Mouse (Mus musculus): ENCODE measurements around the gene Tmem92.
"Not testable (repeated sequence)": the region's sequence is repeated elsewhere in the genome, so short reads cannot be mapped to it uniquely, and the experiment has no call there.

Gene Tmem92

GRCm38 (mm10) chr11:94782603-94783002 is at the start of gene Tmem92:
TSS of gene Tmem92 (minus strand) at chr11:94782703.
- in situ Hi-C loops (cut with MboI, MseI) = no loop called here

DNA sequence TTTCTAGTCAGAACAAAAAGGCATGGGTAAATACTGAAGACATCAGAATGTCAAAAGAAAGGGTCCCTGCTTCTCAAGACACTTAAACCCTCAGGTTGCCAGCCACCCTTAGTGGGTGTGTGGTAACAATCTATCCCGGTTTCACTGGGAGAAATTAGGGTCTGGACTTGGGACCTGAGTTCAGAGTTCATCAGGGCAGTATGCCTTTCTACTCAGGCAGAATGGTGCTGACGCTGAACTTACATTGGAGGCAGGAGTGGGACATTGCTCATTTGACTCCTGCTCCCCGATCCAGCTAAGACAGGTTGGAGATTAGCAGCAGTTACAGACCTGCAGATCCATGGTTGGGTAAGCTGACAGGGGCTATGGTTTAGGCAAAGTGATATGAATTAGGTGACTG is 46.5 kb upstream of the Tmem92 start:
- in situ Hi-C loops (cut with MboI, MseI) = loop anchor here in 1 of 2 experiments (10.0 kb wide), 1 partner anchor 926 kb away; no protein-coding TSS in a partner anchor

- in situ Hi-C loops (cut with MboI, MseI) = not testable (repeated sequence)
Observed at GRCm38 (mm10) chr11:94819427-94819826, 36.9 kb upstream of the Tmem92 start.

DNA sequence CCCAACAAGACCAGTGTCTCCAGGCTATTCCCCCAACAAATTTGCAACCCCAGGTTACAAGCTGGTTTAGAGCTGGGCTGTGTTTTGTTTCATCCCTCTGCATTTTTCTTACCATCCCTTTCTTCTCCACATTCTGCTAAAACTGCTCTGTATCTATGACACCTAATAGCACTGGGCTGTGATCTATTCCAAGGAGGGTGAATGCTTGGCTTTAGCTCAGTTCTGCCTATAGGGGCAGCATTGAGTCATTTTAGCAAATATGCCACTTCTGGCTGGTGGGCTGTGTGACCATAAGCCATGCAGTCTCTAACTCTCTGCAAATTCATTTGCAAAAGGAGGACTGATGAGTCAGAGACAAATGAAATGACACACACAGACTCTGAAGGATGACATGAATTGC is 36.4 kb upstream of the Tmem92 start:
- in situ Hi-C loops (cut with MboI, MseI) = not testable (repeated sequence)

DNA sequence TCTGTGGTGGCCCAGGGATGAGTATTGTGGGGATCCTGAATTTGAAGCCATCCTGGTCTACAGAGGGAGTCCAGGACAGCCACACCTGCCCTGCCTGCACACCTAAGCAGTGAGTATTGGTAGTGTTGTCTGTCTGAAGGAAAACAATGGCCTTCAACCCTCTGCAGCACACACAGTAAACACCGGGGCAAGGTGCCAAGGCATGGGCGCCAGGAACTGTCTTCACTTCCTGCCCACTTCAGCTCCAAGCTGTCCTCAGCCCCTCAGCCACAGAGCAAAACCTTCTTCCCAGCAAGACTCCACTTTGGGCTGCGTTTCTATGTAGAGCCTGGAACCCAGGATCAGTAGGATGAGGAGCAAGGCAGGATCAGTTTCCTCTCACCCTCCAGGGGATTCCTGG is 29.0 kb upstream of the Tmem92 start:
- in situ Hi-C loops (cut with MboI, MseI) = not testable (repeated sequence)

DNA sequence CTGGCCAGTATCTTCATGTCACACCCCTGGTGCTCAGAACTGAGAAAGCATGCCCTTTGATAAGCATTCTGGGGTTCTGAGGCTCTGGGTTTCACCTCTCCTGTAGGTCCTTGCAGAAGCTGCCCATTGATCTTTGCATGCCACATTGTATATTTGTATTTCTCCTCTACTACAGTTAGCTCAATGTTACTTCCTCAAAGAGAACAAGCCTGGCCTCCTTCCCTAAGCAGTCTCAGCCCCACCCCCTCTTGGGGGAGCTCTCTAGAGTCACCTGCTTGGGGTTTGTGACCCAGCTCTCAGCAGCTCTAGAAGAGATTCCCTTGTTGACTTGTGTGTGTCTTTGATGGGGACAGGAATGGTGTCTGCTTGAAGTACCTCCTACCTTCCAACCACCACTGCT is 9.2 kb upstream of the Tmem92 start:
- in situ Hi-C loops (cut with MboI, MseI) = no loop called here

GRCm38 (mm10) chr11:94785247-94785646 is 2.7 kb upstream of the Tmem92 start:
- in situ Hi-C loops (cut with MboI, MseI) = no loop called here

DNA sequence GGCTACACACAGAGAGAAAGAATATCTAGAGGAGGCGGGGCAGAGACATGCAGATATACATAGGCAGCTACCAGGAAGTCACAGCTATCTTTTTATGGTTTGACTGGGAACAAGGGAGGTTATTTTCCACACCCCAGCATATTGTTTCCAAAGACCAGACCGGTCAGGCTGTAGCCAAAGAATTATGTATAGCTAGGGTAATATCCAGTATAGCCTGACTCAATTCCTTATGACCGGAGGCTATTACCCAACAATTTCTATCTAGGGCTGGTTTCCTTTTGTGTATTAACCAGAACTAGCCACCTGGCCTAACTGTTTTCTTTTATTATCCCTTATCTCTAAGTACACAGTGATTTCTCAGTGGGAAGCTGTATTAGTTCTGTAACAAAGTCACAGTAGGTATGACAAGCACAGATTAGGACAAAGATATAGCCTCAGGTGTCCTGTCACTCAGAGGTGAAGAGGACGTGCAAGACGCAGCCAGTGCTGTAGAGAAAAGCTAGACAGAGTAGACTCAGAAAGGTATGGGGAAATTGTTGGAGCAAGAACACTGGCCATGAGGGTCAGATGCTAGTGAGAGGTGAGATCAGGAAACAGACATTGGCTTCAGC is 7.5 kb downstream of the Tmem92 start:
- in situ Hi-C loops (cut with MboI, MseI) = no loop called here

- in situ Hi-C loops (cut with MboI, MseI) = no loop called here
Observed at GRCm38 (mm10) chr11:94773851-94774250, 8.7 kb downstream of the Tmem92 start.

GRCm38 (mm10) chr11:94772363-94773055 is 10.0 kb downstream of the Tmem92 start:
- in situ Hi-C loops (cut with MboI, MseI) = no loop called here

DNA sequence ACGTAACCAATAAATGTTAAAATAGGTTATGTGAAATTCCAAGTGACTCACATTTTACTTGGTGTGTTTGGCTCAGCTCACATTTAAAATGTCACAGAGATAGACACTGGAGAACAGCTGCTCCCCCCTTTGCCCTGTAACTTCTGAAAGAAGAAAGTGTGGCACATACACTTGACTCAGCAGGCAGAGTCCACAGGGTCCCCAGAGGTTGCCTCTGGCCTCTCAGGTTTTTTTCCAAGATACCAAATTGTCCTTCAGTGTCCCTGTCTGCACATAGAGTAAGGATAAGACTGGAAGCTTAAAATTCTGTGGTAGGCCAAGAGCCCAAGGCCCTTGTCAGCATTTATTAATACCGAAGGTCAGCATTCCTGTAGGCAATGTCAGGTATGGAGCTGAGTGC is 15.3 kb downstream of the Tmem92 start:
- in situ Hi-C loops (cut with MboI, MseI) = no loop called here

GRCm38 (mm10) chr11:94762775-94763174 is 19.7 kb downstream of the Tmem92 start:
- in situ Hi-C loops (cut with MboI, MseI) = no loop called here

DNA sequence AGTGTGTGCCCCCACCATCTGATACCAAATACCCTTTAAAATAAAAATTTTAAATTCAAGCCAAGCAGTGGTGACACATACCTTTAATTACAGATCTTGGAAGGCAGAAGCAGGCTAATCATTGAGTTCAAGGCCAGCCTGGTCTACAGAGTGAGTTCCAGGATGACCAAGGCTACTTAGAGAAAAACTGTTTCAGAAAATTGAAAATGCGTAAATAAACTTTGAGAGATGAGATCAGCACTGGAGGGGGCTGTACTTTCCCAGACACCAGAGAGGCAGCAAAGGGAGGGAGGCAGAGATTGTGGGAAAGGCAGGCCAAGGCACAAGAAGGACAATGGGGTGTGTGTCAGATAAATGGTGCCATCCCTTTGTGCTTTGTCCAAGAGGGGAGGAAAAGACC is 20.2 kb downstream of the Tmem92 start:
- in situ Hi-C loops (cut with MboI, MseI) = no loop called here

DNA sequence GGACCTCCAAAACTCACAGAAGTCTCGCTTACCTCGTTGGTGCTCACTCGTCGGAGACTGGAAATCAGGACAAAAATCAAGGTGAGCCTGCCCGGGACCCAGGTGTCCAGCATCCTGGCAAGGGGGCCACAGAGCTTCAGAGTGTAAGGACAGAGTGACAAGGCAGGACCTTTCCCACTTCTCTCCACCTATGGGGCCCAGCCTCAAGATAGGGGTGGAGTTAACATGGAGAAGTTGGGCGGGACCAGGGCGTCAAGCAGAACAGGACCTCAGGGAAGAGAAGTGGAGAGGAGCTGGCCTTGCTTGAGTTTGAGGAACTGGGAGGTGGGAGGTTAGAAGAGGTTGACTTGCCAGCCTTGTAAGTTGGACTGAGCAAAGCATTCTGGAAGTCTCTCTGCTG is 21.7 kb downstream of the Tmem92 start:
- in situ Hi-C loops (cut with MboI, MseI) = no loop called here

- in situ Hi-C loops (cut with MboI, MseI) = no loop called here
Observed at GRCm38 (mm10) chr11:94760364-94760763, 22.1 kb downstream of the Tmem92 start.

- in situ Hi-C loops (cut with MboI, MseI) = no loop called here
Observed at GRCm38 (mm10) chr11:94759916-94760315, 22.6 kb downstream of the Tmem92 start.

GRCm38 (mm10) chr11:94752946-94753713 is 29.4 kb downstream of the Tmem92 start:
- in situ Hi-C loops (cut with MboI, MseI) = no loop called here

- in situ Hi-C loops (cut with MboI, MseI) = no loop called here
Observed at GRCm38 (mm10) chr11:94741732-94742272, 40.7 kb downstream of the Tmem92 start, which contains the start of gene Cdc34b. TSS of gene Cdc34b (plus strand) at chr11:94741782.

DNA sequence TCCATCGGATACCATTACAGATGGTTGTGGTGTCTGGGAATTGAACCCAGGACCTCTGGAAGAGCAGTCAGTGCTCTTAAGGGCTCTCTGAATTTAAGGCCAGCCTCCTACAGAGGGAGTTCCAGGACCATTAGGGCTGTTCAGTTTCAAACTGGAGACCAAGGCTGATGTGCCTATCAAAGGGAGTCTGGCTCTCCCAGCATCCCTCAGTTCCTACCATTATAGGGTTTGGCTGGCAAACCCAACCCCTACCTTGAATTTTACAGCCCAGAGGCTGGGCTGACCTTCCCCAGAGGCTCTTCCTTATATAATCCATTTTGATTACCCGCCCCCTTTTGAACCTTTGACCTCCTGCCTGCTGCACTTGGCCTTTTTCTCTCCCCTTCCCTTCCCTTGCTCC is 46.8 kb downstream of the Tmem92 start:
- in situ Hi-C loops (cut with MboI, MseI) = no loop called here

DNA sequence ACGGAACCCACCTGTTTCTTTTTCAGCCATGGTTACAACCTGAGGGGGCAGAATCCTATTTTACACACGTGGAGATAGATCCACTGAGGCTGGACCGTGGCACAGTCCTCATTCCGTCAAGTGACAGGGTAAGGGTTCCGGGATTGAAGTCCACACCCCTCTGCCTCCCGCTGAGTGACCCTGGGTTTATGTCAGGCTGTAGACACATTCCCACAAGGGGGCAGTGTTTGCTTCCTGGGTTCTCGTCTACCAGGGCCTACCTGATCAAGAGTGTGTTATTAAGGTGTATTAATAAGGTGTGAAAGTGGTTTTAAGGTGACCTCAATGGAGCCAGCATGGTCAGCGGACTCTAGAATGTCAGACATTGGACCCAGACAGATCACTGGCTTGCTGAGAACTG is 49.7 kb downstream of the Tmem92 start:
- in situ Hi-C loops (cut with MboI, MseI) = no loop called here

GRCm38 (mm10) chr11:94731229-94731628 is 51.3 kb downstream of the Tmem92 start:
- in situ Hi-C loops (cut with MboI, MseI) = no loop called here

- in situ Hi-C loops (cut with MboI, MseI) = no loop called here
Observed at GRCm38 (mm10) chr11:94730261-94730660, 52.2 kb downstream of the Tmem92 start.

Data from T-helper 17 cell (primary cell).